Mouse (Mus musculus): ENCODE results near the gene Sbf2. TPM values are rescaled to one million over a fixed set of nuclear protein-coding genes. Genes with fewer than 3 reads are reported as not detected.

The Sbf2 gene
- polyA plus RNA-seq, 1 experiment from 2014 or later, result 48.8 TPM

- no peak overlapping the region for H3K27ac ChIP-seq (ENCODE audit: low read length)
- ATAC-seq (ENCODE audit: insufficient number of reproducible peaks, insufficient read depth, low FRiP score, low read depth), result peak; percentile 67; the same call in 1 of the 2 replicates
- H3K4me3 ChIP-seq (ENCODE audit: low read depth, low read length), result no peak overlapping the region
- H3K4me2 ChIP-seq (replicated peaks; ENCODE audit: low read depth, low read length), result no peak overlapping the region
- WGBS, result 61% methylated on average over 2 of the region's 2 CpGs
- no peaks in the 10 kb centered on the region for H3K9me3 ChIP-seq (ENCODE audit: control insufficient read depth, low read depth, low read length)
- H3K36me3 ChIP-seq (ENCODE audit: control insufficient read depth, insufficient read depth, low read length), result no peaks in the 10 kb centered on the region
- no peak overlapping the region for H3K9ac ChIP-seq (replicated peaks; ENCODE audit: low read depth, low read length)
- no peaks in the 10 kb centered on the region for H3K27me3 ChIP-seq (ENCODE audit: control insufficient read depth, insufficient read depth, low read length)
- H3K4me1 ChIP-seq (ENCODE audit: control insufficient read depth, insufficient read depth, low read length), result no peaks in the 10 kb centered on the region
Measured at GRCm38 (mm10) chr7:110584159-110584558, 30.6 kb downstream of the Sbf2 start.

GRCm38 (mm10) chr7:110583705-110584104 is 31.0 kb downstream of the Sbf2 start:
- H3K36me3 ChIP-seq (ENCODE audit: control insufficient read depth, insufficient read depth, low read length), result no peaks in the 10 kb centered on the region
- H3K4me2 ChIP-seq (replicated peaks; ENCODE audit: low read depth, low read length), result no peak overlapping the region
- no peak for ATAC-seq (ENCODE audit: insufficient number of reproducible peaks, insufficient read depth, low FRiP score, low read depth)
- no peak overlapping the region for H3K27ac ChIP-seq (ENCODE audit: low read length)
- H3K27me3 ChIP-seq (ENCODE audit: control insufficient read depth, insufficient read depth, low read length), result no peaks in the 10 kb centered on the region
- H3K4me1 ChIP-seq (ENCODE audit: control insufficient read depth, insufficient read depth, low read length), result no peaks in the 10 kb centered on the region
- H3K4me3 ChIP-seq (ENCODE audit: low read depth, low read length), result no peak overlapping the region
- 94% methylated on average over 3 of the region's 3 CpGs for WGBS
- no peaks in the 10 kb centered on the region for H3K9me3 ChIP-seq (ENCODE audit: control insufficient read depth, low read depth, low read length)
- no peak overlapping the region for H3K9ac ChIP-seq (replicated peaks; ENCODE audit: low read depth, low read length)

GRCm38 (mm10) chr7:110565815-110566549 is 48.7 kb downstream of the Sbf2 start:
- WGBS, result 80% methylated on average over 4 of the region's 4 CpGs
- Histone ChIP-seq H3K9ac (replicated peaks; ENCODE audit: low read depth, low read length) (no peak overlapping the region), H3K36me3 (ENCODE audit: control insufficient read depth, insufficient read depth, low read length) (no peaks in the 10 kb centered on the region), H3K4me3 (ENCODE audit: low read depth, low read length) (no peak overlapping the region), H3K27ac (ENCODE audit: low read length) (no peak overlapping the region), H3K4me1 (ENCODE audit: control insufficient read depth, insufficient read depth, low read length) (no peaks in the 10 kb centered on the region), H3K4me2 (replicated peaks; ENCODE audit: low read depth, low read length) (no peak overlapping the region), H3K27me3 (ENCODE audit: control insufficient read depth, insufficient read depth, low read length) (no peaks in the 10 kb centered on the region), H3K9me3 (ENCODE audit: control insufficient read depth, low read depth, low read length) (no peaks in the 10 kb centered on the region)
- no peak for ATAC-seq (ENCODE audit: insufficient number of reproducible peaks, insufficient read depth, low FRiP score, low read depth)

- no peak overlapping the region for H3K9ac ChIP-seq (replicated peaks; ENCODE audit: low read depth, low read length)
- no peaks in the 10 kb centered on the region for H3K4me1 ChIP-seq (ENCODE audit: control insufficient read depth, insufficient read depth, low read length)
- no peak overlapping the region for H3K4me2 ChIP-seq (replicated peaks; ENCODE audit: low read depth, low read length)
- H3K27ac ChIP-seq (ENCODE audit: low read length), result no peak overlapping the region
- H3K36me3 ChIP-seq (ENCODE audit: control insufficient read depth, insufficient read depth, low read length), result no peaks in the 10 kb centered on the region; the same call in 1 of the 2 replicates
- ATAC-seq (ENCODE audit: insufficient number of reproducible peaks, insufficient read depth, low FRiP score, low read depth), result no peak
- 73% methylated on average over 1 of the region's 1 CpGs for WGBS
- no peaks in the 10 kb centered on the region for H3K9me3 ChIP-seq (ENCODE audit: control insufficient read depth, low read depth, low read length)
- no peaks in the 10 kb centered on the region for H3K27me3 ChIP-seq (ENCODE audit: control insufficient read depth, insufficient read depth, low read length)
- H3K4me3 ChIP-seq (ENCODE audit: low read depth, low read length), result no peak overlapping the region
Measured at GRCm38 (mm10) chr7:110561647-110562046, 53.1 kb downstream of the Sbf2 start.

- H3K4me1 ChIP-seq (ENCODE audit: control insufficient read depth, insufficient read depth, low read length), result no peaks in the 10 kb centered on the region
- no peak overlapping the region for H3K4me3 ChIP-seq (ENCODE audit: low read depth, low read length)
- no peaks in the 10 kb centered on the region; the same call in 1 of the 2 replicates for H3K36me3 ChIP-seq (ENCODE audit: control insufficient read depth, insufficient read depth, low read length)
- ATAC-seq (ENCODE audit: insufficient number of reproducible peaks, insufficient read depth, low FRiP score, low read depth), result no peak
- H3K27me3 ChIP-seq (ENCODE audit: control insufficient read depth, insufficient read depth, low read length), result no peaks in the 10 kb centered on the region
- H3K9ac ChIP-seq (replicated peaks; ENCODE audit: low read depth, low read length), result no peak overlapping the region
- no peak overlapping the region for H3K4me2 ChIP-seq (replicated peaks; ENCODE audit: low read depth, low read length)
- H3K9me3 ChIP-seq (ENCODE audit: control insufficient read depth, low read depth, low read length), result no peaks in the 10 kb centered on the region
- no peak overlapping the region for H3K27ac ChIP-seq (ENCODE audit: low read length)
Measured at GRCm38 (mm10) chr7:110557001-110557400, 57.7 kb downstream of the Sbf2 start.

- Histone ChIP-seq H3K36me3 (ENCODE audit: control insufficient read depth, insufficient read depth, low read length) (no peaks in the 10 kb centered on the region; the same call in 1 of the 2 replicates), H3K27me3 (ENCODE audit: control insufficient read depth, insufficient read depth, low read length) (no peaks in the 10 kb centered on the region), H3K4me1 (ENCODE audit: control insufficient read depth, insufficient read depth, low read length) (no peaks in the 10 kb centered on the region), H3K27ac (ENCODE audit: low read length) (no peak overlapping the region), H3K4me3 (ENCODE audit: low read depth, low read length) (no peak overlapping the region), H3K9me3 (ENCODE audit: control insufficient read depth, low read depth, low read length) (no peaks in the 10 kb centered on the region), H3K4me2 (replicated peaks; ENCODE audit: low read depth, low read length) (no peak overlapping the region), H3K9ac (replicated peaks; ENCODE audit: low read depth, low read length) (no peak overlapping the region)
- ATAC-seq (ENCODE audit: insufficient number of reproducible peaks, insufficient read depth, low FRiP score, low read depth), result no peak
Measured at GRCm38 (mm10) chr7:110556221-110556620, 58.5 kb downstream of the Sbf2 start.

GRCm38 (mm10) chr7:110555260-110555659 is 59.5 kb downstream of the Sbf2 start:
- no peaks in the 10 kb centered on the region for H3K9me3 ChIP-seq (ENCODE audit: control insufficient read depth, low read depth, low read length)
- no peak for ATAC-seq (ENCODE audit: insufficient number of reproducible peaks, insufficient read depth, low FRiP score, low read depth)
- H3K4me1 ChIP-seq (ENCODE audit: control insufficient read depth, insufficient read depth, low read length), result no peaks in the 10 kb centered on the region
- H3K27ac ChIP-seq (ENCODE audit: low read length), result no peak overlapping the region
- no peaks in the 10 kb centered on the region; the same call in 1 of the 2 replicates for H3K36me3 ChIP-seq (ENCODE audit: control insufficient read depth, insufficient read depth, low read length)
- H3K27me3 ChIP-seq (ENCODE audit: control insufficient read depth, insufficient read depth, low read length), result no peaks in the 10 kb centered on the region
- no peak overlapping the region for H3K4me3 ChIP-seq (ENCODE audit: low read depth, low read length)
- no peak overlapping the region for H3K4me2 ChIP-seq (replicated peaks; ENCODE audit: low read depth, low read length)
- no peak overlapping the region for H3K9ac ChIP-seq (replicated peaks; ENCODE audit: low read depth, low read length)
- WGBS, result 95% methylated on average over 1 of the region's 1 CpGs

GRCm38 (mm10) chr7:110548268-110548667 is 66.5 kb downstream of the Sbf2 start:
- Histone ChIP-seq H3K27ac (ENCODE audit: low read length) (no peak overlapping the region), H3K4me3 (ENCODE audit: low read depth, low read length) (no peak overlapping the region), H3K4me1 (ENCODE audit: control insufficient read depth, insufficient read depth, low read length) (no peaks in the 10 kb centered on the region), H3K36me3 (ENCODE audit: control insufficient read depth, insufficient read depth, low read length) (no peaks in the 10 kb centered on the region), H3K27me3 (ENCODE audit: control insufficient read depth, insufficient read depth, low read length) (no peaks in the 10 kb centered on the region), H3K9ac (replicated peaks; ENCODE audit: low read depth, low read length) (no peak overlapping the region), H3K4me2 (replicated peaks; ENCODE audit: low read depth, low read length) (no peak overlapping the region), H3K9me3 (ENCODE audit: control insufficient read depth, low read depth, low read length) (no peaks in the 10 kb centered on the region)
- 87% methylated on average over 1 of the region's 1 CpGs for WGBS
- ATAC-seq (ENCODE audit: insufficient number of reproducible peaks, insufficient read depth, low FRiP score, low read depth), result no peak

GRCm38 (mm10) chr7:110543341-110543740 is 71.4 kb downstream of the Sbf2 start:
- H3K9ac ChIP-seq (replicated peaks; ENCODE audit: low read depth, low read length), result no peak overlapping the region
- no peaks in the 10 kb centered on the region for H3K9me3 ChIP-seq (ENCODE audit: control insufficient read depth, low read depth, low read length)
- H3K4me3 ChIP-seq (ENCODE audit: low read depth, low read length), result no peak overlapping the region
- no peak overlapping the region for H3K27ac ChIP-seq (ENCODE audit: low read length)
- ATAC-seq (ENCODE audit: insufficient number of reproducible peaks, insufficient read depth, low FRiP score, low read depth), result no peak
- 88% methylated on average over 6 of the region's 6 CpGs for WGBS
- no peaks in the 10 kb centered on the region for H3K27me3 ChIP-seq (ENCODE audit: control insufficient read depth, insufficient read depth, low read length)
- no peaks in the 10 kb centered on the region for H3K36me3 ChIP-seq (ENCODE audit: control insufficient read depth, insufficient read depth, low read length)
- H3K4me1 ChIP-seq (ENCODE audit: control insufficient read depth, insufficient read depth, low read length), result no peaks in the 10 kb centered on the region
- no peak overlapping the region for H3K4me2 ChIP-seq (replicated peaks; ENCODE audit: low read depth, low read length)
